Mouse (Mus musculus) gastrocnemius, postnatal 25 days (tissue): Measurements from ENCODE around the gene Cerkl. TPM values are rescaled to one million over a fixed set of nuclear protein-coding genes. Genes with fewer than 3 reads are reported as not detected.

ENCODE experiments used
- DNase-seq: peaks from one replicate; pipeline ENCODE4 v3.0.0; 2022
- total RNA-seq, 2 experiments: library from RNA; stranded (reverse); gene quantifications; 1 replicate in 1 of 2; 2 replicates in 1 of 2; pipeline ENCODE4 v1.2.3; 2021

Cerkl gene
- total RNA-seq, 2 experiments from 2014 or later, result 1.2 TPM; not detected in 1

DNA sequence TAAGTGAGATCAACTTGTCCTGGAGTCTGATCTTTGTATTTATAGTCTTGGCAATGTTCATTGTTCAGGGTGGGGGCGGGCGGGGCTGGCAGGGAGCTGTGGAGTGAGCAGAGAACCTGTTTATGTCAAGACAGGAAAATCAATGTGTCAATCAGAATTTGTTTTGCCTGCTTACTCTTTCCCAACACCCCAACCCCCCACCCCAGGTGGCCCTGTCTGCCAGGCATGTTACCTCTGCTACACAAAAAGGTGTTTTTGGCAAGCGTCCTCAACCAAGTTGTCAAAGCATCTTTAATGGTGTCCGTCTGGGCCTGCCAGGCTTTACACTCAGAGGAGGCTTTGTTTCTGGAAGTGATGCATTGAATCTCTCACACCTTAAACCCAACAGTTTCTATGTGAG is 141.5 kb downstream of the Cerkl start:
- DNase-seq, result no peak

DNA sequence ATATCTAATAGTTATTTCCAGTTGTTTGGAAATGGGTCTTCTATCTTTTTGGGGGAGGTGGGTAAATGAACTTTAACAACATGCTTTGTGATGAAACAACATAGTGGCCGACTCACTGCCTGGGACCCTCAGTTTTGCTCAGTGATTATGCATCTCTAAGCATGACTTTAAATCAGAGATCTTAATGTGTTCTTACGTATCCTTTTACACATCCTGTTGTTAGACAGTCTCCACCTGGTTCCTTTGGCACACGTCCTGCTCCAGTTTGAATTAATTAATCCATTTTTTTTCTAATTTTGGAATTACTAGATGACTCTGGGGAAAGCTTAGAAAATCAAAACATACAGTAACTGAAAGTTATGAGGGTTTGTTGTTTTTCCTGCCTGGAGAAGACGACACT is 144.1 kb downstream of the Cerkl start:
- DNase-seq, result no peak

DNA sequence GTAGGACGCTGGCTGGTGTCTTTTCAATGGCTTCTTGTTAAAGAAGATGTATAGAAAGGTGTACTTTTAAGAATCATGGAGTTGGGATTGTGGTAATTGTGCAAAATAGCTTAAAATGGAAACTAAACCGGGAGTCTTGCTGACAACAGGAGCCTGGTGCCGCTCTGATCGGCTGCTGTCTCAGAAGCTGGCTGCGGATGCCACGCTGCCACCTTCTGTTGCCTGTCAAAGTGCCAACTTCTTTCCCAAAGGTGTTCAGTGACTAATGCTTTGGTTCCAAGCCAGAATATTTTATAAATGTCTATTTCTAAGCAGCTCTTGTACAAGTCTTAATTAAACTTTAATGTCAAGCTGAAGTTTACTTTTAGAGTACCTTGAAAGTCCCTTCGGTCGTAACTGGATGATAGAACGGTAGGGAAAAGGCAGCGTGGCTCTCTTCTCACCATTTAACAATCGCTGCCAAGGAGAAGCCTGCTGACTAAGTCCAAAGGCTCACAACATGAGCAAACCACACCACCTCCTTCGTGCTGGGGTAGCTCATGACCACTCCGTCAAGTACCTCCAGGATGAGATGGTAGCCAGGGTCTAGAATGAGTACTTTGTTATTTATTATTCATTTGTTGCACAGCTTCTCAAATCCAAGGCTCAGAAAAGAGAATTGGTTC is 147.0 kb downstream of the Cerkl start:
- DNase-seq, result no peak

DNA sequence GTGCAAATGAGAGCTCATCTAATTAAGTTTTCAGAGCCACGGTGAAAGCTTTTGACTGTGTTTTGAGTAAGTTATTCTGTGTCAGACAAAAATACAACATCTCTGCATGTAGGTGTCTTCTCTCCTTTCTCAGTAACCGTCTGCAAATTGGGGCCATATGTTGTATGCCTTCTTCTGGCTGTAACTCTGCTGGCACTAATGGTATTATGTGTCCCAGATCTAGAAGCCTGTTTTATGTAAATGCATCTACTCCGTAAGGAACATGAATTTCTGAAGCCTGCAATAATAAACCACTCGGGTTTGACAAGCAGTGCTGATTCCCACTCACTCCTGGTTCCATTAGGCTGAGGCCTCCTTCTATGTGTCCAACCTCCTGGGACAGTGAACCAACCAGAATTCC is 149.0 kb downstream of the Cerkl start:
- DNase-seq, result no peak

DNA sequence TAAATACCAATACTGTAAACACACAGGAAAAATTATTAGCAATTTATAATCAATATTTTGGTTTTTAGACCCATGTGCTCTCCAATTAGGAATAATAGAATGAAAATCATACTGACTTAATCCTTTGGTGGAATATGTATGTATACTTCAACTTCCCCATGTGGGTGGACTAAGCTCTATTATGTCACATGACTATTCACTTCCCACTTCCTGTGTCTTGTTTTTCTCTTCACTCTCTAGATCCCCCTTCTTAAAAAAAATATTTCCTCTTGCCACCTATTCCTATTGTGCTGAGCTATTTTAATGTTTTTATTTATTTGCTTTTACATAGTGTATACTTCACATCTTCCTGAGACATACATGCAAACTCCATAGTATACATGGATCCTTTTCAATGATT is 154.2 kb downstream of the Cerkl start:
- no peak for DNase-seq

DNA sequence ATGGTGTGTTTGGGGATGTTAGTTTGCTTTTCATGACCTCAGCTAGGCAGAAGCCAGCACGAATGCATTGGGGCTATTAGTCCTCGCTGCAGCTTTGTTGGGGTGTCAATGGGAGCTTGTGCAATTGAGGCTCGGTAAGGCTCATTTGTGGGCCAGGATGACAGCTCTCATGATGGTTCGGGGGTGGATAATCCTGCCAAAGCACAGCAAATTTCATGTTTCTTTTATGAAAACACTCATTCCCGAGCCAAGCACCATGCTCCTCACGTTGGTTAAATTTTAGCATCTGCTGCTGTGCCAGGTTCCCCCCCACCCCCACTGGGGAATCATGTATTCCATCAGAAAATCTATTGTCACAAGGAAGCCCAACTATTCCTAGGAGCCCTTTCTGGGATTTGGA is 164.2 kb downstream of the Cerkl start:
- no peak for DNase-seq

DNA sequence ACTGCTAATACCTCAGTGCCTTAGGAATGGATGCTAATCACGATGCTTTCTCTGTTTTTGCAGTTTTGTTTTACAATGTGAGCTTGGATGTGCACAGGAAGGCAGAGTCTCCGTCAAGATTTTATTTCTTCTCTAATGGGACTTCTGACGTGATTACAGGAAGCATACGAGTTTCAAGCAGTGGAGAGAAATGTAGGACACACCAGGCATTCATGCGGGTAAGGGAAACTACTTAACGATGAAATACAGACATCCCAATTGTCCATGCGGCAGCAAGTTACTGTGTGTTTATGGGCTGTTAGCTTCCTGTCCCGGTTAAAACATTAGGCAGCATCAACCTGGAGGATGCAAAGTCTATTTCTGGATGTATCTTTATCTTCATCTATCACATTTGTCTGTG is 164.7 kb downstream of the Cerkl start:
- no peak for DNase-seq

DNA sequence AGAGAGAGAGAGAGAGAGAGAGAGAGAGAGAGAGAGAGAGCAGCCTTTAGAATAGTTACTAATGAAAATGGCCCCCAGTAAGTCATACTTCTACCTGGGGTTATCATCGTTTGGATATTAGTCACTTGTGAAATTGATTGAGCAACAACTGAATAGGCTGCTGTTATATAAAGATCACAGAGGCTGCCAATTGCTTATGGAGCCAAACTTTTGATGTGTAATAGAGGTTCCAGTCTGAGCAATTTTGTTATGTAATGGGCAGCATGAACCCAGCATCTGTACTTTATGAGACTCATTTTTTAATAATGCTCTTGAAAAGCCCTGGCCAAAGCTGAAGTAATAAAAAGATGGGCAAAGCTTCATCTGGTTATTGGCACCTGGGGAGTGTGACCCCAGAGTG is 166.4 kb downstream of the Cerkl start:
- DNase-seq, result no peak

DNA sequence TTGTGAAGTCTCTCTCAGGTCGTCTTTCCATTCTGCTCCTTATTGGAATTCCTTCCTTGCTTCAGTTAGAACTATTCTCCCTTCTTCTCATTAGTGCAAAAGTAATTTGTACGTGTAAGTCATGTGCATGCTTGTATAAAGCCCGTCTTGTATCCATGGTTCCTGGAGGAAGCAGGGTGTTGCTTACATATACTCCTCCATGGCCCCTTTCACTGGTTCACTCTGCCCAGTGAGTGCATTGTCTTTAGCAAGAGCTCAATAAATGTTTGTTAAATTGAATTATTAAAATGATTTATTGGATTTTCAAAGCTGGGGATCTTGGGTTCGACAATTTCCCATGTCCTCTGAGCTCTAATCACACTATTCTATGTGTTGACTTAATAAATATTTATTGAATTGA is 172.4 kb downstream of the Cerkl start:
- no peak for DNase-seq

Other genes starting within 250 kb of the Cerkl start
- 1 to 10 TPM; 3.7 to 5.1 TPM for gene Itga4, start 201.4 kb downstream of the Cerkl start, total RNA-seq
- not detected for gene Neurod1, start within 50 bp of the Cerkl start, total RNA-seq
- gene Itprid2, start 178.6 kb upstream of the Cerkl start, total RNA-seq, result 10 to 100 TPM; 10.7 to 11.2 TPM